Mouse (Mus musculus): ENCODE measurements around the gene Myh14.

GRCm38 (mm10) chr7:44565414-44565813, 105.2 kb downstream of the Myh14 start:
- TF ChIP-seq CTCF (IDR thresholded peaks at IDR 0.05; ENCODE audit: low read depth, low read length) (no peak), POLR2A (IDR thresholded peaks at IDR 0.05; ENCODE audit: borderline replicate concordance, low read depth, low read length) (no peak)
